ENCODE assay signal across 9 mouse cellular contexts in the genomic region with DNA sequence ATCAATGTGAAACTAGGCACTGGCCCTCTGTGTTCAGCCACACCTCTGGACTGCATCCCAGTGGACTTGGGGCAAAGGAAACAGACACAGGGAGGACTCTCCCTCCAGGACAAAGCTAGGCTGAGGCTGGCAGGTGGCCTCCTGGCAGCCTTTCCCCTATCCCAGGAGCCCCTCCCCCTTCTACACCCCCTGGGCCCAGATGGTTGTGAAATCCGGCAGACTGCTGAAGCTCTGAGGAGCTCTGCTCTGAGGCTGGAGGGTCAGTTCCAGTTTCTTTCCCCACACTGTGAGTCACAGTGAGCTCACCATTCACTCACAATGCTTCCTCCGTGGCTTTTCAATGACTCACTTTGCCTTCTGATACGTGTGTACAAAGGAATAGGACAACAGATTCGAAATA. TPM values are rescaled to one million over a fixed set of nuclear protein-coding genes. Genes with fewer than 3 reads are reported as not detected.
A peak's percentile ranks its signal among the peaks of the same experiment; 100 is the strongest.
DNase-seq lines count a peak whose midpoint lies in the region; ATAC-seq and TF ChIP-seq lines count a peak whose summit lies in the region.
"Had no signal": no experiment of that assay in that cellular context is flagged by ENCODE, and none has a peak within 500 bp of the region (broad histone marks: within the 10 kb centered on the region; RNA-seq: fewer than 3 reads in every experiment).

No protein-coding gene starts in this region.

- no peaks in the 10 kb centered on the region for H3K27me3 ChIP-seq in kidney, postnatal 0 days (ENCODE audit: insufficient read depth, low read length)
- H3K27me3 ChIP-seq in lung, postnatal 0 days (replicated peaks; ENCODE audit: insufficient read depth, low read length) = no peaks in the 10 kb centered on the region

- TF ChIP-seq CTCF in kidney, postnatal 0 days (IDR thresholded peaks at IDR 0.05; ENCODE audit: low read depth) = no peak
- no peak for TF ChIP-seq CTCF in lung, postnatal 0 days (IDR thresholded peaks at IDR 0.05)

- H3K4me3 ChIP-seq in kidney, postnatal 0 days (replicated peaks; ENCODE audit: low read depth, low read length) = no peak overlapping the region
- no peak overlapping the region for H3K4me3 ChIP-seq in lung, postnatal 0 days (ENCODE audit: low read depth, low read length)
- H3K4me3 ChIP-seq: liver, embryonic 13.5 days had no signal

- peak; percentile 41; the same call in 1 of the 2 replicates for ATAC-seq in kidney, postnatal 0 days (replicated peaks; ENCODE audit: low FRiP score, low read depth)
- ATAC-seq in lung, postnatal 0 days = peak; percentile 94

- H3K9me3 ChIP-seq in kidney, postnatal 0 days (replicated peaks; ENCODE audit: low read length) = no peaks in the 10 kb centered on the region
- H3K9me3 ChIP-seq in lung, postnatal 0 days (ENCODE audit: low read length) = no peaks in the 10 kb centered on the region

- 29% methylated on average over 4 of the region's 4 CpGs for WGBS in kidney, postnatal 0 days
- 24% methylated on average over 4 of the region's 4 CpGs for WGBS in lung, postnatal 0 days

- H3K4me1 ChIP-seq in kidney, postnatal 0 days (replicated peaks; ENCODE audit: insufficient read depth, low read length) = 0 out of 2 replicates have a peak, but pooled peaks cover 5% of the 10 kb centered on the region
- peaks cover 3% of the 10 kb centered on the region for H3K4me1 ChIP-seq in lung, postnatal 0 days (ENCODE audit: insufficient read depth, low read depth, low read length)

- no peaks in the 10 kb centered on the region for H3K36me3 ChIP-seq in kidney, postnatal 0 days (ENCODE audit: insufficient read depth, low read length)
- H3K36me3 ChIP-seq in lung, postnatal 0 days (ENCODE audit: insufficient read depth, low read length) = no peaks in the 10 kb centered on the region
- H3K36me3 ChIP-seq: liver, embryonic 13.5 days had no signal

- peak; percentile 47; the same call in 1 of the 2 replicates for TF ChIP-seq EP300 in lung, postnatal 0 days (IDR thresholded peaks at IDR 0.05)

- no peak overlapping the region for H3K27ac ChIP-seq in kidney, postnatal 0 days
- peak overlapping the region; percentile 38; the same call in 1 of the 2 replicates for H3K27ac ChIP-seq in lung, postnatal 0 days (ENCODE audit: low read length)
- H3K27ac ChIP-seq: liver, embryonic 13.5 days had no signal

- H3K4me2 ChIP-seq in kidney, postnatal 0 days (ENCODE audit: low read length) = no peak overlapping the region
- no peak overlapping the region for H3K4me2 ChIP-seq in lung, postnatal 0 days (replicated peaks; ENCODE audit: low read depth, low read length)
- H3K4me2 ChIP-seq: liver, embryonic 13.5 days had no signal

- H3K9ac ChIP-seq in kidney, postnatal 0 days (ENCODE audit: low read depth, low read length) = no peak overlapping the region
- no peak overlapping the region for H3K9ac ChIP-seq in lung, postnatal 0 days (replicated peaks; ENCODE audit: low read depth)
- H3K9ac ChIP-seq: liver, embryonic 13.5 days had no signal

- DNase-seq in left cerebral cortex, adult 18-20 months (ENCODE audit: low spot score in 2 of 2) = peak; percentile 37 to 41
- no peak for DNase-seq in left cerebral cortex, adult 11 months (ENCODE audit: low spot score)
- DNase-seq in c-Kit-positive CD71-negative TER-119-negative erythroid progenitor cells, embryonic 14.5 days (ENCODE audit: low read depth) = peak; percentile 65
- peak; percentile 88 to 90 for DNase-seq in heart, adult 9 months (ENCODE audit: low spot score in 2 of 2)
- DNase-seq in kidney, postnatal 0 days (ENCODE audit: low spot score) = peak; percentile 40
- DNase-seq in lung, postnatal 0 days (ENCODE audit: low spot score) = peak; percentile 95
- peak; percentile 30 for DNase-seq in retina, postnatal 7 days (ENCODE audit: low read depth, low spot score)
- no peak for DNase-seq in frontal cortex, postnatal 14 days (ENCODE audit: low spot score in 2 of 2)
- DNase-seq: liver, embryonic 13.5 days had no signal

RNA-seq across cellular contexts. Expression of a gene that starts 29.9 kb away (rescaled TPM):
- 1 to 10 TPM; 3.0 to 3.8 TPM for total RNA-seq in left cerebral cortex, adult 18-20 months (2021)
- polyA plus RNA-seq in kidney, postnatal 0 days (2015; fragmentation: Nextera tagmentation; extraction: Ambion mirVana) = 5.4 and 5.9 TPM in 2 replicates
- 11.2 and 12.1 TPM in 2 replicates for polyA plus RNA-seq in lung, postnatal 0 days (2015; fragmentation: Nextera tagmentation; extraction: Ambion mirVana)

RNA-seq across cellular contexts. Expression of a gene that starts 51.9 kb away (rescaled TPM):
- total RNA-seq in left cerebral cortex, adult 18-20 months (2021) = 1 to 10 TPM; 3.4 to 3.9 TPM
- polyA plus RNA-seq in kidney, postnatal 0 days (2015; fragmentation: Nextera tagmentation; extraction: Ambion mirVana) = 1.7 and 2.0 TPM in 2 replicates
- polyA plus RNA-seq in lung, postnatal 0 days (2015; fragmentation: Nextera tagmentation; extraction: Ambion mirVana) = 15.7 and 17.9 TPM in 2 replicates

Comparison
In these comparisons a context has a peak if more than half of its experiments do, and no peak if none do; other contexts are left out.
1. DNase-seq: peak in left cerebral cortex, adult 18-20 months (2 of 2), c-Kit-positive CD71-negative TER-119-negative erythroid progenitor cells, embryonic 14.5 days (single experiment), heart, adult 9 months (2 of 2), kidney, postnatal 0 days (single experiment), lung, postnatal 0 days (single experiment) and retina, postnatal 7 days (single experiment); none in left cerebral cortex, adult 11 months (single experiment) and frontal cortex, postnatal 14 days (0 of 2).